Mouse (Mus musculus) cortical plate, adult 2 months (tissue): ENCODE results near the gene Arcn1.

Experiments
- CTCF ChIP-seq: fragments of 200-500 bp; IDR thresholded peaks from 2 replicates; pipeline ENCODE4 v1.5.1; 2011; ENCODE audit warnings: mild to moderate bottlenecking, control low read depth, low read length; ENCODE audit not compliant: insufficient read depth; ENCODE audit errors: extremely low read depth
- POLR2A ChIP-seq: fragments of 200-500 bp; IDR thresholded peaks from 2 replicates; pipeline ENCODE4 v1.6.1; 2011; ENCODE audit warnings: mild to moderate bottlenecking, low read length, control low read depth; ENCODE audit not compliant: insufficient read depth; ENCODE audit errors: extremely low read depth

- TF ChIP-seq CTCF: no peak
- TF ChIP-seq POLR2A: no peak
Measured at GRCm38 (mm10) chr9:44801669-44802068, 34.0 kb upstream of the Arcn1 start.
